Mouse (Mus musculus) fat pad, adult 2 months (tissue): Measurements from ENCODE around the gene Afap1.

ENCODE experiments used
- DNase-seq: peaks from one replicate; pipeline ENCODE4 v3.0.0-alpha.2; 2011; ENCODE audit warnings: low read depth, low spot score; ENCODE audit errors: extremely low read depth

Afap1 gene

DNA sequence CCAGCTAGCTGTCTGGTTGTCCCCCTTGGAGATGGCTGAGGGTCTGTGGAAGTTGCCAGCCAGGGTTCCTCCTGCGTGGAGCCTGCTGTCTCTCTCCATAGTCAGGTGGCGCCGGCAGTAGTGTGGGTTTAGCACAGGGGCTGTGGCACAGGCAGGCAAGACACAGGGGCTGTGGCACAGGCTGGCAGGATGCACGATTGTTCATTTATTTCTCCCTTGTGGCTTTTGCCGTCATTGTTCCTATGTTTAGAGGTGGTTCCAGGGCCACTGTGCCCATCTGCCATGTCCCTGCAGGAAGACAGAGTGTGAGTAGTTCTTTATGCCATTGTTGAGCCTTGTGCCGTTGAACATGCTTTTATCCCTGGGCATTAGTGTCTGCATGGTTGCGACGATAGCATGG, 33.4 kb downstream of the Afap1 start:
- DNase-seq: no peak

GRCm38 (mm10) chr5:35931296-35931695, 38.2 kb downstream of the Afap1 start:
- no peak for DNase-seq

GRCm38 (mm10) chr5:35933059-35933458, 39.9 kb downstream of the Afap1 start:
- DNase-seq: no peak

DNA sequence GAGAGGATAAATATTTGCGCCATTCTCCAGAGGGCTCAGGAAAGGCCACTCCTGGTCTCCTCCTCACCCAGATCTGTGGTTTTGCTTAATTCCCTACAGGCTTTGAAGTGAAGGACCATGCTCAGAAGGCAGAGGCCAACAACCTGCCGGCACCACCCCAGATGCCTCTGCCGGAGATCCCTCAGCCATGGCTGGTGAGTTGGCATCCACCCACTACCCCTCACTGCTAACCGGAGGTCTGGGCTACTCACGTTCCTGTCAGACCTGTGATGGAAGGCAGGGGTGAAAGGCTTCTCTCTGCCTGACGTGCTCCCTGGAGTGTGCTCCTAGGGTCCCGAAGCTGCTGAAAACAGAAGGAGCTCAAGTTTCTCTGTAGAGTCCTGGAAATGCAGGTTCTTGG, 42.8 kb downstream of the Afap1 start:
- no peak for DNase-seq

- no peak for DNase-seq
Measured at GRCm38 (mm10) chr5:35938249-35939223, 45.4 kb downstream of the Afap1 start.

GRCm38 (mm10) chr5:35939958-35940357, 46.8 kb downstream of the Afap1 start:
- no peak for DNase-seq

DNA sequence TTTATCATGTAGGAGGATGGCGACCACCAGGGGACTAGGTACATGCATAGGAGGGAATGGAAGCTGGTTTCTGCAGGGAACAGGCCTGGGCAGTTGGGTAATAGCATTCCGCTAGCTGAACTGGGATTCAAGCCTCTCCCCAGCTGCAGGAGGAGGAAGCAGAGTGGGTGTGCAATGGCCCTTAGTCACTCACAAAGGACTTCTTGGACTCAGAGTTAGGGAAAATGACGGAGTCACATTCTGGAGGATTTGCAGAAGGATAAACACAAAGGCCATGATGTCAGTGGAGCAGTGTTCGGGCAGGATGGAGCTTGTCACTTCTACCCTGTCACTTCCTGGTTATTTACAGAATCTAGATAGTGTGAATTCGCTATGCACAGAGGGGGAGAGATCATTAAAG, 50.4 kb downstream of the Afap1 start:
- DNase-seq: peak; percentile 50

DNA sequence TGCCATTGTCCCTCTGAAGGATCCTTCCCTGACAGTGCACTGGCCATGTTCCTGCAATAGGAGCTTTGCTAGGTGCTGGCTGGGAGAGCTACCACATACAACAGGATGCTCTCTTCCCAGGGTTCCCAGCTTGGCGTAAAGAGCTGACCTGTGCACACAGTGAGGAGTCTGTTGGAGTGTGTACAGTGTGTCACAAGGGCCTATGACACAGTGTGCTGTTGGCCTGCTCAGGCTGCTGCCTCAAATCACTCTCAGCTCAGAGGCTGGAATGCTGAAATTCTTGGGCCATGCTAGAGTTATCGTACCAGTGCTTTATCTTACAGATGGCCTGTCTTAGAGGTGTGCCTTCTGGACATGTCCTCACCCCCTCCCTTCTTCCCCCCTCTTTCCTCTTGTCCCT, 53.7 kb downstream of the Afap1 start:
- DNase-seq: no peak

- no peak for DNase-seq
Measured at GRCm38 (mm10) chr5:35947427-35947826, 54.3 kb downstream of the Afap1 start.

- no peak for DNase-seq
Measured at GRCm38 (mm10) chr5:35948225-35948975, 55.3 kb downstream of the Afap1 start.

GRCm38 (mm10) chr5:35949061-35949460, 55.9 kb downstream of the Afap1 start:
- no peak for DNase-seq

DNA sequence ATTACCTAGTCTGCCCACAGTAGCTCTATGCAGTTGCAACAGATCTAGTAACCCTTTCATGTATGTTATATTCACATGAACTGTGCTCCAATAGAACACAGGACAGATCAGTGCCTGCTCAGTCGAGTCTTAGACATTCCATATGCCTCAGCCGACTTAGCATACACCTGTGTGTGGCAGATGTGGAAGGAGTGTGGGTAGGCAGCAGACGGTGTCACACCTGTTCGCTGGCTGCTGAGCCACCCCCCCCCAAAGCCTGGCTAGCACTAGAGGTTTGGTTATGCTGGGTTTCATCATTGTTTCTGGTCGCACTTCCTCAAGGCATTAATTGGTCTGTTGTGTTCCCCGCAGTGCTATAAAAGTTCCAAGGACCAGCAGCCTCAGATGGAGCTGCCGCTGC, 57.4 kb downstream of the Afap1 start:
- no peak for DNase-seq

DNA sequence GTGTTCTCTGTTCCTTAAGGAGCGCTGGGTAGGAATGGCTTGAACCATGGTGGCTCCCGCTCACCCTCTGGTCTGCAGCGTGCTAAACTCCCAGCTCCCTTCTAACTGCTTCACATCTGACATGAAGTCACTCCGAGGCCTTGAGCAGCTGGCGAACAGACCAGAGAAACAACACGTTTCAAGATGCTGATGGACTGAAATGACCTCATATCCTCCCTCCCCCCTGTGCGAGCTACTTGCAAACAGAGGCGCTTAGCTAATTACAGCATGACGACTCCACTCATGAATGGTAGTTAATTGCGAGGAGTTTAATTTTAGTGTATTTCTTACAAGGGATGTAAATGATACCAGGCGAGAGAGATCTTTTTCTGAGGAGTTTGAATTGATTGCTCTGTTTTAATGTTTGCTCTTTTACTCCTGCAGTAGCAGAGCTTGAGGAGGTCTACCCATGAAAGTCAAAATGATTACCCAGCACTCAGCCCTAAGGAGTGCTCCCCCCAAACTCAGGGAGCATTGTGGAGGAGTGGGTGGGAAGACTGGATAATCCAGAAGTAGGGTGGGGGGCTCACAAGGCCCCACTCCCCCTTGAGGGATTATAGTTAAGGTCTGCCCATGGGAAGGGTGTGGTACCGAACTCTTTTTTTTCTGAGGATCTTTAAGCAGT, 61.1 kb downstream of the Afap1 start:
- DNase-seq: no peak

DNA sequence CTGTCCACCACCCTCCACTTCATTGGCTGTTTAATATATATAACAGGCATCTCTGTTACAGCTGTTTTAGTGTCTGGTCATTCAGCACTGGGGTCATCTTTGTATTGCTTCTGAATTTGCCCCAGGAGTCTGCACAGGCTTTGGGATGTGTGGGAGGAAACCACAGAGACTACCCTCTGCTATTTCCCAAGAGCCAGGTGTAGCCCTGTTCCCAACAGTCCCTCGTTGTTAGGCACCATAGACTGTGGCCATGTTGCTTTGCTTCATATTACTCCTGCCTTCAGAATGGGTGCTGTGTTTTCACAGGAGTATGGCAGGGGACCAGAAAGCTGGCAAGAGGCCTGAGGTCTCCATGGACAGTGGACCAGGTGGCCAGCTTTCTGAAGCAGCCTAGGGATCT, 63.1 kb downstream of the Afap1 start:
- DNase-seq: no peak

GRCm38 (mm10) chr5:35958681-35959080, 65.6 kb downstream of the Afap1 start:
- DNase-seq: no peak

DNA sequence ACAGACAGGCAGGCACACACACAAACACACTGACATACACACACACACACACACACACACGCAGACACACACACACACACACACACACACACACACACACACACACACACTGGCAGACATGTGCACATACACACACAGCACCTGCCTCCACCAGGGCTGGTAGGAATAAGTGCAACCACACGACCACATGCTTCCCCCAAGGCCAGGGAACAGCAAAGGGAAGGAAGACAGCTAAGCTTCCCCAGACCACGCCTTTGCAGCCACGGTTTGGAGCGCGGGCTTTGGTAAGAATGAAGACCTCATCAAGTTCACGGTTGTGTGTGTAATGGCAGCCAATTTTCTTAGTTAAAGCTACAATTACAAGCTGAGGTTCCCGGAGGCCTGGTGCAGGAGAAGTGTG, 67.0 kb downstream of the Afap1 start:
- DNase-seq: no peak

GRCm38 (mm10) chr5:35961271-35961670, 68.2 kb downstream of the Afap1 start:
- no peak for DNase-seq

- no peak for DNase-seq
Measured at GRCm38 (mm10) chr5:35963635-35964034, 70.5 kb downstream of the Afap1 start.

DNA sequence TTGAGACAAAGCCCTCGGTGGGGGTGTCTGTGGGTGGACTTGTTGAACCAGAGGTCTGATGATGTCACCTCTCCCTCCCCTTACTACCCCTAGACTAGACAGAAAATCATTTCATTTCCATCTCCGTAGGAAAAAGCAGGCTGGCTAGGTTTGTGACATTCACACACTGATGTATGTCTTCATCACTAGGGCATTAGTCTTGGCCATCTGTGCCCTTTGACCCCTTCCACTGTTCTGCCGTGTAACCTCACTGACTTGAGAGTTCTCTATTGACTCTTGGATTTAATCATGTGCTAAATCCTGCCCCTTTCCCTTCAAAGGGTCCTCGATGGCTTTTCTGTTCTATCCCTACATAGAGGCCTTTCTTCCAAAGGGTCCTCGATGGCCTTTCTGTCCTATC, 71.9 kb downstream of the Afap1 start:
- no peak for DNase-seq

DNA sequence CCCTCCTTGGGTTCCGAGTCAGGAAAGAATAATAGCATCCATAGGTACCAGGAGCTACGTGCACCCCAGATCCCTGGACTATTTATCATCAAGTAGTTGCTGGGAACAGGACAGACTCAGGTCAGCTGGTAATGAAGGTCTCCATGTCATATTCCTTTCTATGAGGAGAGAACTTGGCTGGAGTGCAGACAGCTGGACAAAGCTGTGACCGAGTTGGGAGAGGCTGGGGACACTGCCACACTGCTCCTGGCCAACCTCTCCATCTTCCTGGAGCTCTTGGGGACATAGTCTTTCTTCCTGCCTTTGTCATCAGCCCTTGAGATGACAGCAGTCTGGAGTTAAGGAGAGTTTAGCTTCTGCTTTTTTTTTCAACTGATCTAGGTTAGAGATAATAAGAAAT, 76.7 kb downstream of the Afap1 start:
- DNase-seq: no peak

DNA sequence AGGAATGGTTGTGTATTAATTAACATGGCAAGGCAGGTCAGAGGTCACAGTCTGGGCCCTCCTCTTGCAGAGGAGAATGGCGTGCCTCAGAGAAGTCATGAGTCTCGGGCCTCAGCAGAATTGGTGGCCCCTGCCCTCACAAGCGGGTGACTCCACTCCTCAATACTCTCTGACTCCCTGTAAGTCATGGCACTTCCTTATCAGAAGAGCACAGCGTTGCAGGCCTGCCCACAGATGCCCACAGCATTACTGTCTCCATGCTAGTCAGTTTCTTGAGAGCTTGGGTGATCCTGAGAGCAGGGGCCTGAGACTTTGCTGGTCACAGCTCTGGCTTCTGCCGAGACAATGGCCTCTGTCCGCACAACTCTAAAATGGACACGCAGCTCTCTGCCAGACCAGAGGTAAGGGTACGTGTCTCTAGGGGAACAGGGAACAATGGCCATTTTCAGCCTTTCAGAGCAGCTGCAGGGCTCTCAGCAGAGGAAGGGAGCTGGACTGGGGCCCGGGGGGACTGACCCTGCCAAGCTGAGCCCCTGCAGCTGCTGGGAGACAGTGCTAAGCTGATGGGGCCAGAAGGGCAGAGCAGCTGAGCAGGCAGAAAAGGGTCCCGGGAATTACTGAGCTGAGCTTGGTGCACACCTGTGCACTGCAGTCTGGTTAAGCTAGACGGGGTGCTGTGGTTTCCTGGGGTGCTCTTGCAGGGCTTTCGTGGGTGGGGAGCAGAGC, 77.4 kb downstream of the Afap1 start:
- DNase-seq: no peak
